Comparison of ENCODE assay signal across 8 mouse cellular contexts in genomic region chr9:63755671-63756543, GRCm38 (mm10). TPM values are rescaled to one million over a fixed set of nuclear protein-coding genes. Genes with fewer than 3 reads are reported as not detected.
A peak's percentile ranks its signal among the peaks of the same experiment; 100 is the strongest.
DNase-seq lines count a peak whose midpoint lies in the region; ATAC-seq lines count a peak whose summit lies in the region.

No protein-coding gene starts in this region.

- H3K4me2 ChIP-seq in hindbrain, embryonic 12.5 days (replicated peaks) = peak overlapping the region; percentile 96
- H3K4me2 ChIP-seq in midbrain, embryonic 13.5 days (replicated peaks) = peak overlapping the region; percentile 99

- H3K36me3 ChIP-seq in megakaryocyte, embryonic 14.5 days (replicated peaks; ENCODE audit: low read length) = peaks cover 40% of the 10 kb centered on the region
- H3K36me3 ChIP-seq in embryonic facial prominence, embryonic 10.5 days (replicated peaks) = peaks cover 5% of the 10 kb centered on the region
- 0 out of 2 replicates have a peak, but pooled peaks cover 2% of the 10 kb centered on the region for H3K36me3 ChIP-seq in hindbrain, embryonic 12.5 days
- H3K36me3 ChIP-seq in midbrain, embryonic 13.5 days = no peaks in the 10 kb centered on the region

- no peaks in the 10 kb centered on the region for H3K9me3 ChIP-seq in megakaryocyte, embryonic 14.5 days
- H3K9me3 ChIP-seq in embryonic facial prominence, embryonic 10.5 days = no peaks in the 10 kb centered on the region
- H3K9me3 ChIP-seq in hindbrain, embryonic 12.5 days (replicated peaks) = no peaks in the 10 kb centered on the region
- H3K9me3 ChIP-seq in midbrain, embryonic 13.5 days = no peaks in the 10 kb centered on the region

- no peak for DNase-seq in embryonic facial prominence, embryonic 10.5 days (ENCODE audit: low spot score)
- no peak for DNase-seq in layer of hippocampus, adult 9-11 months
- DNase-seq in layer of hippocampus, adult 9-10 months (ENCODE audit: low spot score) = no peak
- no peak for DNase-seq in left cerebral cortex, postnatal 36 days (ENCODE audit: low spot score in 2 of 2)

- intact Hi-C loops in left cerebral cortex, postnatal 36 days (cut with DNase I) = loop anchor here (1.0 to 10.0 kb wide), 4 partner anchors 37 to 621 kb away; no protein-coding TSS in a partner anchor

- H3K27me3 ChIP-seq in megakaryocyte, embryonic 14.5 days (replicated peaks) = no peaks in the 10 kb centered on the region
- H3K27me3 ChIP-seq in embryonic facial prominence, embryonic 10.5 days (replicated peaks; ENCODE audit: low read depth, poor library complexity, severe bottlenecking) = no peaks in the 10 kb centered on the region
- no peaks in the 10 kb centered on the region; the same call in 1 of the 2 replicates for H3K27me3 ChIP-seq in hindbrain, embryonic 12.5 days
- peaks cover 22% of the 10 kb centered on the region; the same call in 1 of the 2 replicates for H3K27me3 ChIP-seq in midbrain, embryonic 13.5 days

- 38% methylated on average over 15 of the region's 15 CpGs for WGBS in embryonic facial prominence, embryonic 10.5 days
- WGBS in hindbrain, embryonic 12.5 days = 22% methylated on average over 15 of the region's 15 CpGs
- WGBS in midbrain, embryonic 13.5 days = 18% methylated on average over 15 of the region's 15 CpGs

- peaks cover 73% of the 10 kb centered on the region for H3K4me1 ChIP-seq in megakaryocyte, embryonic 14.5 days
- peaks cover 90% of the 10 kb centered on the region for H3K4me1 ChIP-seq in embryonic facial prominence, embryonic 10.5 days
- H3K4me1 ChIP-seq in hindbrain, embryonic 12.5 days = peaks cover 60% of the 10 kb centered on the region
- H3K4me1 ChIP-seq in midbrain, embryonic 13.5 days (replicated peaks) = peaks cover 58% of the 10 kb centered on the region

- peak overlapping the region; percentile 76 for H3K9ac ChIP-seq in hindbrain, embryonic 12.5 days
- peak overlapping the region; percentile 83 for H3K9ac ChIP-seq in midbrain, embryonic 13.5 days (replicated peaks)

- ATAC-seq in megakaryocyte, adult 5-6 weeks (ENCODE audit: poor library complexity, severe bottlenecking) = no peak
- no peak for ATAC-seq in hindbrain, embryonic 12.5 days (ENCODE audit: low FRiP score)
- ATAC-seq in midbrain, embryonic 13.5 days = no peak

- H3K4me3 ChIP-seq in megakaryocyte, embryonic 14.5 days (replicated peaks) = peak overlapping the region; percentile 99
- H3K4me3 ChIP-seq in embryonic facial prominence, embryonic 10.5 days = peak overlapping the region; percentile 86
- peak overlapping the region; percentile 78 for H3K4me3 ChIP-seq in hindbrain, embryonic 12.5 days
- H3K4me3 ChIP-seq in midbrain, embryonic 13.5 days (replicated peaks) = peak overlapping the region; percentile 74

- peak overlapping the region; percentile 97 for H3K27ac ChIP-seq in embryonic facial prominence, embryonic 10.5 days (replicated peaks)
- peak overlapping the region; percentile 86; the same call in 1 of the 2 replicates for H3K27ac ChIP-seq in hindbrain, embryonic 12.5 days
- H3K27ac ChIP-seq in midbrain, embryonic 13.5 days = 0 out of 2 replicates have a peak overlapping the region, but pooled peaks have one; percentile 86

RNA-seq across cellular contexts. Expression of gene Smad3, which starts 1.9 kb away (rescaled TPM):
- 2.8 and 5.9 TPM in 2 replicates for polyA plus RNA-seq in megakaryocyte, embryonic 14.5 days (2012; ENCODE audit: insufficient read depth, low replicate concordance)
- total RNA-seq in megakaryocyte, adult 5-6 weeks (2015) = 9.1 and 15.0 TPM in 2 replicates
- total RNA-seq in megakaryocyte, adult 5-6 weeks (2017) = 9.7 and 12.7 TPM in 2 replicates
- polyA plus RNA-seq in embryonic facial prominence, embryonic 10.5 days (2016; fragmentation: Nextera tagmentation; extraction: Ambion mirVana) = 23.4 and 25.5 TPM in 2 replicates
- polyA plus RNA-seq in hindbrain, embryonic 12.5 days (2016; fragmentation: Nextera tagmentation; extraction: Ambion mirVana) = 24.1 and 25.4 TPM in 2 replicates
- polyA plus RNA-seq in midbrain, embryonic 13.5 days (2015; fragmentation: Nextera tagmentation; extraction: Ambion mirVana) = 10.1 and 11.6 TPM in 2 replicates
- total RNA-seq in left cerebral cortex, postnatal 36 days (2021) = 10 to 100 TPM; 45.2 to 71.2 TPM
